Mouse (Mus musculus) kidney, postnatal 0 days (tissue): ENCODE results near the gene Megf8. TPM values are rescaled to one million over a fixed set of nuclear protein-coding genes. Genes with fewer than 3 reads are reported as not detected.

Source experiments
- ATAC-seq: fragments of 200-750 bp; cut with Nextera tagmentation; replicated peaks from 2 replicates; pipeline ENCODE4 v1.8.0; 2017; ENCODE audit warnings: low read depth, moderate number of reproducible peaks, moderate TSS enrichment, moderate library complexity; ENCODE audit not compliant: low FRiP score
- DNase-seq: peaks from one replicate; pipeline ENCODE4 v3.0.0-alpha.2; 2016; ENCODE audit warnings: low spot score
- H3K27ac ChIP-seq: fragments of 300-500 bp; sonication (generic); 2 replicates; pipeline ENCODE4 v1.5.1; 2014; ENCODE audit warnings: mild to moderate bottlenecking
- H3K27me3 ChIP-seq: fragments of 300-500 bp; sonication (generic); 2 replicates; pipeline ENCODE4 v1.6.1; 2014; ENCODE audit warnings: low read length, mixed read lengths; ENCODE audit not compliant: insufficient read depth
- H3K36me3 ChIP-seq: fragments of 300-500 bp; sonication (generic); 2 replicates; pipeline ENCODE4 v1.6.1; 2014; ENCODE audit warnings: low read length, mixed read lengths; ENCODE audit not compliant: insufficient read depth
- H3K4me1 ChIP-seq: fragments of 300-500 bp; sonication (generic); replicated peaks from 2 replicates; pipeline ENCODE4 v1.6.1; 2014; ENCODE audit warnings: antibody characterized with exemption, low read length, mixed read lengths; ENCODE audit not compliant: insufficient read depth
- H3K4me2 ChIP-seq: fragments of 300-500 bp; sonication (generic); 2 replicates; pipeline ENCODE4 v1.6.1; 2014; ENCODE audit warnings: mild to moderate bottlenecking, low read length, moderate library complexity, mixed read lengths
- H3K4me3 ChIP-seq: fragments of 300-500 bp; sonication (generic); replicated peaks from 2 replicates; pipeline ENCODE4 v1.5.1; 2014; ENCODE audit warnings: low read depth, low read length
- H3K9ac ChIP-seq: fragments of 300-500 bp; sonication (generic); 2 replicates; pipeline ENCODE4 v1.6.1; 2014; ENCODE audit warnings: low read depth, low read length
- H3K9me3 ChIP-seq: fragments of 300-500 bp; sonication (generic); replicated peaks from 2 replicates; pipeline ENCODE4 v1.6.1; 2016; ENCODE audit warnings: low read length, inconsistent platforms, mixed read lengths
- CTCF ChIP-seq: IDR thresholded peaks from 2 replicates; pipeline ENCODE4 v1.5.1; 2016; ENCODE audit warnings: antibody characterized with exemption, low read depth, mild to moderate bottlenecking, moderate library complexity
- WGBS: fragments of 180-500 bp; shearing (Covaris S2); extraction: QIAGEN DNeasy Blood & Tissue Kit; methylation state at CpG from one replicate; pipeline ENCODE4 v1.1.7; 2014; 5-methylcytosine and 5-hydroxymethylcytosine counted together
- polyA plus RNA-seq: library from polyadenylated mRNA; unstranded; fragments of >200 nt; fragmentation: Nextera tagmentation; extraction: Ambion mirVana; gene quantifications from 2 replicates; pipeline ENCODE4 v1.2.1, GENCODE M21; 2015

Megf8 gene
- polyA plus RNA-seq, 1 experiment from 2014 or later: 8.1 TPM

GRCm38 (mm10) chr7:25367632-25368293, 50.8 kb downstream of the Megf8 start:
- TF ChIP-seq CTCF: peak; percentile 67
- Histone ChIP-seq H3K27me3 (peaks cover 12% of the 10 kb centered on the region), H3K4me2 (peak overlapping the region; percentile 39), H3K4me1 (no peaks in the 10 kb centered on the region), H3K9me3 (no peaks in the 10 kb centered on the region), H3K27ac (no peak overlapping the region), H3K9ac (no peak overlapping the region), H3K36me3 (peaks cover 11% of the 10 kb centered on the region; the same call in 1 of the 2 replicates), H3K4me3 (no peak overlapping the region)
- ATAC-seq (peak; percentile 25; the same call in 1 of the 2 replicates), DNase-seq (peak; percentile 29)
- 2% methylated on average over 33 of the region's 33 CpGs for WGBS

GRCm38 (mm10) chr7:25368333-25368732, 51.4 kb downstream of the Megf8 start:
- ATAC-seq: no peak
- no peak for DNase-seq
- Histone ChIP-seq H3K27me3 (peaks cover 12% of the 10 kb centered on the region), H3K4me3 (no peak overlapping the region), H3K9ac (no peak overlapping the region), H3K27ac (no peak overlapping the region), H3K36me3 (peaks cover 11% of the 10 kb centered on the region; the same call in 1 of the 2 replicates), H3K4me2 (no peak overlapping the region; the same call in 1 of the 2 replicates), H3K9me3 (no peaks in the 10 kb centered on the region), H3K4me1 (no peaks in the 10 kb centered on the region)
- TF ChIP-seq CTCF: no peak
- WGBS: 18% methylated on average over 12 of the region's 12 CpGs

DNA sequence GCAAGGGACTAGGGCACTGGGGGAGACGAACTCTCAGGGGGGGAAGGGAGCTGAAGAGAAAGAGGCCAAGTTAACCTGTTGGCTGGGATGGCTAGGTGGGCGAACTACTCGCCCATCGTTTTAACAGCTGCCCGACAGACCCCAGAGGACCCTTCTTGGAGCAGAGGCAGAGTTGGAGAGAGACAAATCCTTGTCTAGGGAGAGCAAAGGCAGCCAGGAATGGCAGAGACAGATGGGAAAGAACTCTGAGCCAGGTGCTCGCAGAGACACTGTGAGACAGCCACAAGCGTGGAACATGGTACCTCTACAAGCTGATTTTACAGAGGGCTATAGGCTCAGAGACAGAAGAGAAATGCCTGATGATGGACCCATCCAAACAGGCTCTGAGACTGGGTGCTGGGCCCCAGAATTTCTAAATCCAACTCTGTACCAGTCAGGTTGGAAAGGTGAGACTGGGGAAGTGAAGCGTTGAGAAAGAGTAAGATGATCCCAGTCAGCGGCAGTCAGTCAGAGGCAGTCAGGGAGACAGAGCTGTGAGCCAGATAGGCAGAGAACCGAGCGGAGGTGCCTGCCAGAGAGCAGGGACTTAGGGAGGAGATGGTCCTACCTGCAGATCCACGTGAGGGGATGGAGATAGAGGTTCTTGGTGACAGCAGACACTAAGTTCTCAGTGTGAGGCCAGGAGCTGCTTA, 52.2 kb downstream of the Megf8 start, which contains the start of gene Cnfn:
Gene Cnfn (minus strand): TSS at position 667 of the 692 bp plus-strand sequence.
- peaks cover 12% of the 10 kb centered on the region for H3K27me3 ChIP-seq
- 44% methylated on average over 12 of the region's 12 CpGs for WGBS
- H3K36me3 ChIP-seq: peaks cover 3% of the 10 kb centered on the region; the same call in 1 of the 2 replicates
- H3K9me3 ChIP-seq: no peaks in the 10 kb centered on the region
- no peak within 1 kb of the TSS for H3K9ac ChIP-seq
- H3K4me1 ChIP-seq: no peaks in the 10 kb centered on the region
- H3K4me2 ChIP-seq: no peak within 1 kb of the TSS
- DNase-seq (no peak), ATAC-seq (no peak)
- TF ChIP-seq CTCF: no peak
- H3K27ac ChIP-seq: no peak within 1 kb of the TSS
- H3K4me3 ChIP-seq: no peak within 1 kb of the TSS

- TF ChIP-seq CTCF: no peak
- DNase-seq (no peak), ATAC-seq (no peak)
- H3K36me3 ChIP-seq: no peaks in the 10 kb centered on the region
- H3K9me3 ChIP-seq: no peaks in the 10 kb centered on the region
- no peak overlapping the region for H3K4me3 ChIP-seq
- H3K9ac ChIP-seq: no peak overlapping the region
- H3K27me3 ChIP-seq: peaks cover 7% of the 10 kb centered on the region
- no peaks in the 10 kb centered on the region for H3K4me1 ChIP-seq
- H3K27ac ChIP-seq: no peak overlapping the region
- H3K4me2 ChIP-seq: no peak overlapping the region
- 85% methylated on average over 5 of the region's 5 CpGs for WGBS
Measured at GRCm38 (mm10) chr7:25372441-25372840, 55.5 kb downstream of the Megf8 start.

DNA sequence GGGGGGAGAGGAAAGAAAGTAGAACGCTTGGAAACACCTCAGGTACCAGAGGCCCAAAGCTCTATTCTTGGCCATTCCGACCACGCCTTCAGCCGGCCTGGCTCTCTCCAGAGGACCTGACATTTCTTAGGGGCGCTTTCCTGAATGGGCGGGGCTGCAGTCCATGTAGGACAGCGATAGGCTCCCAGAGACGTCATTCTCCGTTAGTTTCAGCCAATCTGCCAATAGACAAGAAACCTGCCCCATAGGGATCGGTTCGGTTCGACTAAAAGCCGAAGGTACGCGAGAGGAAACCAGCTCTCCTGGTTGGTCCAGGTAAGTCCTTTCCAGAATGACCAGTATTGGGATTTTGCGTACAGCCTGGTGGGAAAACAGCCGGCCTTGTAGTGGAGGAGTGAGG, 59.6 kb downstream of the Megf8 start:
- Histone ChIP-seq H3K36me3 (peaks cover 5% of the 10 kb centered on the region; the same call in 1 of the 2 replicates), H3K27ac (no peak overlapping the region), H3K4me1 (no peaks in the 10 kb centered on the region), H3K9me3 (no peaks in the 10 kb centered on the region), H3K9ac (no peak overlapping the region), H3K4me2 (peak overlapping the region; percentile 49), H3K27me3 (no peaks in the 10 kb centered on the region), H3K4me3 (peak overlapping the region; percentile 20)
- 3% methylated on average over 17 of the region's 17 CpGs for WGBS
- ATAC-seq (peak; percentile 47), DNase-seq (peak; percentile 84)
- no peak for TF ChIP-seq CTCF

GRCm38 (mm10) chr7:25377100-25377700, 60.2 kb downstream of the Megf8 start:
- H3K27ac ChIP-seq: no peak overlapping the region
- H3K4me1 ChIP-seq: no peaks in the 10 kb centered on the region
- H3K4me2 ChIP-seq: peak overlapping the region; percentile 49
- DNase-seq (peak; percentile 37), ATAC-seq (peak; percentile 9; the same call in 1 of the 2 replicates)
- H3K27me3 ChIP-seq: no peaks in the 10 kb centered on the region
- H3K36me3 ChIP-seq: peaks cover 8% of the 10 kb centered on the region; the same call in 1 of the 2 replicates
- no peaks in the 10 kb centered on the region for H3K9me3 ChIP-seq
- H3K9ac ChIP-seq: no peak overlapping the region
- WGBS: 46% methylated on average over 8 of the region's 8 CpGs
- H3K4me3 ChIP-seq: no peak overlapping the region
- TF ChIP-seq CTCF: peak; percentile 52
